Mouse (Mus musculus): ENCODE data around the gene Alad. TPM values are rescaled to one million over a fixed set of nuclear protein-coding genes. Genes with fewer than 3 reads are reported as not detected.
A peak's percentile ranks its signal among the peaks of the same experiment; 100 is the strongest.
"Not testable (repeated sequence)": the region's sequence is repeated elsewhere in the genome, so short reads cannot be mapped to it uniquely, and the experiment has no call there.

The Alad gene
- total RNA-seq, 2 experiments from 2014 or later: 27.3 to 30.1 TPM

GRCm38 (mm10) chr4:62496815-62497214, 22.9 kb downstream of the Alad start:
- peak; percentile 35 to 78 for DNase-seq (ENCODE audit: extremely low spot score in 1 of 2, low spot score in 2 of 2)
- intact Hi-C loops (cut with DNase I): loop anchor here (5.0 kb wide), 1 partner anchor 35 kb away; no protein-coding TSS in a partner anchor

GRCm38 (mm10) chr4:62495946-62496345, 23.8 kb downstream of the Alad start:
- peak in 1 of 2 experiments; percentile 48 for DNase-seq (ENCODE audit: extremely low spot score in 1 of 2, low spot score in 2 of 2)
- intact Hi-C loops (cut with DNase I): loop anchor here (5.0 kb wide), 1 partner anchor 34 kb away; no protein-coding TSS in a partner anchor

GRCm38 (mm10) chr4:62494230-62494629, 25.5 kb downstream of the Alad start:
- intact Hi-C loops (cut with DNase I): no loop called here

GRCm38 (mm10) chr4:62492682-62493081, 27.0 kb downstream of the Alad start:
- intact Hi-C loops (cut with DNase I): no loop called here
- DNase-seq (ENCODE audit: extremely low spot score in 1 of 2, low spot score in 2 of 2): peak; percentile 28 to 65

More at GRCm38 (mm10) chr4:62494230-62494629, 25.5 kb downstream of the Alad start:
- DNase-seq (ENCODE audit: extremely low spot score in 1 of 2, low spot score in 2 of 2): no peak

- intact Hi-C loops (cut with DNase I): no loop called here
- no peak for DNase-seq (ENCODE audit: extremely low spot score in 1 of 2, low spot score in 2 of 2)
These were observed 31.8 kb downstream of the Alad start for GRCm38 (mm10) chr4:62487914-62488313.

GRCm38 (mm10) chr4:62487172-62487571, 32.5 kb downstream of the Alad start:
- DNase-seq (ENCODE audit: extremely low spot score in 1 of 2, low spot score in 2 of 2): no peak
- intact Hi-C loops (cut with DNase I): no loop called here

- intact Hi-C loops (cut with DNase I): no loop called here
- no peak for DNase-seq (ENCODE audit: extremely low spot score in 1 of 2, low spot score in 2 of 2)
These were observed 33.5 kb downstream of the Alad start for GRCm38 (mm10) chr4:62486162-62486696.

GRCm38 (mm10) chr4:62485450-62486161, 34.1 kb downstream of the Alad start:
- DNase-seq (ENCODE audit: extremely low spot score in 1 of 2, low spot score in 2 of 2): no peak
- intact Hi-C loops (cut with DNase I): no loop called here

- intact Hi-C loops (cut with DNase I): no loop called here
- DNase-seq (ENCODE audit: extremely low spot score in 1 of 2, low spot score in 2 of 2): no peak
These were observed 34.8 kb downstream of the Alad start for GRCm38 (mm10) chr4:62484928-62485327.

GRCm38 (mm10) chr4:62480709-62481605, 38.8 kb downstream of the Alad start:
- DNase-seq (ENCODE audit: extremely low spot score in 1 of 2, low spot score in 2 of 2): no peak

GRCm38 (mm10) chr4:62479937-62480708, 39.6 kb downstream of the Alad start, which contains the start of gene Bspry:
Gene Bspry (plus strand): TSS chr4:62480053.
- intact Hi-C loops (cut with DNase I): no loop called here

More at GRCm38 (mm10) chr4:62480709-62481605, 38.8 kb downstream of the Alad start:
- intact Hi-C loops (cut with DNase I): no loop called here

GRCm38 (mm10) chr4:62479593-62479936, 40.2 kb downstream of the Alad start:
- intact Hi-C loops (cut with DNase I); DNase-seq (ENCODE audit: extremely low spot score in 1 of 2, low spot score in 2 of 2): not testable (repeated sequence)

More at GRCm38 (mm10) chr4:62479937-62480708, 39.6 kb downstream of the Alad start, which contains the start of gene Bspry:
- DNase-seq (ENCODE audit: extremely low spot score in 1 of 2, low spot score in 2 of 2): peak in 1 of 2 experiments; percentile 51

- intact Hi-C loops (cut with DNase I): no loop called here
- DNase-seq (ENCODE audit: extremely low spot score in 1 of 2, low spot score in 2 of 2): no peak
These were observed 42.0 kb downstream of the Alad start for GRCm38 (mm10) chr4:62477542-62478244.

- intact Hi-C loops (cut with DNase I): no loop called here
- no peak for DNase-seq (ENCODE audit: extremely low spot score in 1 of 2, low spot score in 2 of 2)
These were observed 43.9 kb downstream of the Alad start for GRCm38 (mm10) chr4:62475793-62476192.

GRCm38 (mm10) chr4:62475131-62475530, 44.6 kb downstream of the Alad start:
- no peak for DNase-seq (ENCODE audit: extremely low spot score in 1 of 2, low spot score in 2 of 2)
- intact Hi-C loops (cut with DNase I): no loop called here

- DNase-seq (ENCODE audit: extremely low spot score in 1 of 2, low spot score in 2 of 2): no peak
- intact Hi-C loops (cut with DNase I): no loop called here
These were observed 47.6 kb downstream of the Alad start for GRCm38 (mm10) chr4:62472071-62472470.

- peak; percentile 82 to 87 for DNase-seq (ENCODE audit: extremely low spot score in 1 of 2, low spot score in 2 of 2)
- intact Hi-C loops (cut with DNase I): no loop called here
These were observed 49.1 kb downstream of the Alad start, which contains the start of gene Wdr31 for GRCm38 (mm10) chr4:62470598-62471051. Gene Wdr31 (minus strand): TSS chr4:62470896.

- intact Hi-C loops (cut with DNase I): no loop called here
- DNase-seq (ENCODE audit: extremely low spot score in 1 of 2, low spot score in 2 of 2): no peak
These were observed 51.6 kb downstream of the Alad start for GRCm38 (mm10) chr4:62468158-62468557.

Data from left cerebral cortex, postnatal 10 days (tissue).